Mouse (Mus musculus): Measurements from ENCODE around the gene Uggt1. TPM values are rescaled to one million over a fixed set of nuclear protein-coding genes. Genes with fewer than 3 reads are reported as not detected.

The Uggt1 gene
- polyA plus RNA-seq, 1 experiment from 2014 or later, result 55.0 TPM

DNA sequence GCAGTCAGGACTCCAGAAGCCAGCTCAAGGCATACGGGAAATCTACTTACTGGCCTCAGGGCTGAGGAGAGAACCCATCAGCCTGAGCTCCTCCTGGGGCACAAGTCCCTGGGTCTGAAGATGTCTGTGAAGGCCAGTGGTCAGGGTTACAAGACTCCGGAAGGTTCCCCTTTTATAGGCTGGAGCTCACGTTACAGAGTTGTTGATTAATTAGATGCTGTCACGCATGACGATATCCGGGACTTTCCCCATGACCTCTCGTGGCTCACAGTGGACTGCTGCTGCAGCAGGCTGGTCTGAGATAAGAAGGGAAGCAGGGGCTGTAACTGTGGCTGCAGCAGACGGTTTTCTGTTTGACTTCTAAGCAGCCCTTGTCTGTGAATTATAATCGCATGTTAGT lies 28.8 kb upstream of the Uggt1 start:
- peak; percentile 18 for ATAC-seq (ENCODE audit: insufficient read depth, low FRiP score)
- no peaks in the 10 kb centered on the region for H3K9me3 ChIP-seq (replicated peaks; ENCODE audit: control insufficient read depth, low read length)
- H3K36me3 ChIP-seq (ENCODE audit: control insufficient read depth, insufficient read depth, low read length), result no peaks in the 10 kb centered on the region
- H3K27me3 ChIP-seq (ENCODE audit: control insufficient read depth, insufficient read depth, low read length), result peaks cover 4% of the 10 kb centered on the region; the same call in 1 of the 2 replicates
- H3K4me1 ChIP-seq (ENCODE audit: control insufficient read depth, insufficient read depth, low read length), result peaks cover 31% of the 10 kb centered on the region
- peak overlapping the region; percentile 50 for H3K4me2 ChIP-seq (ENCODE audit: low read depth, low read length)
- peak overlapping the region; percentile 36 for H3K4me3 ChIP-seq (replicated peaks; ENCODE audit: low read length)
- WGBS, result 6% methylated on average over 9 of the region's 9 CpGs
- H3K9ac ChIP-seq (ENCODE audit: low read length), result peak overlapping the region; percentile 69
- peak overlapping the region; percentile 97 for H3K27ac ChIP-seq (ENCODE audit: low read length)

DNA sequence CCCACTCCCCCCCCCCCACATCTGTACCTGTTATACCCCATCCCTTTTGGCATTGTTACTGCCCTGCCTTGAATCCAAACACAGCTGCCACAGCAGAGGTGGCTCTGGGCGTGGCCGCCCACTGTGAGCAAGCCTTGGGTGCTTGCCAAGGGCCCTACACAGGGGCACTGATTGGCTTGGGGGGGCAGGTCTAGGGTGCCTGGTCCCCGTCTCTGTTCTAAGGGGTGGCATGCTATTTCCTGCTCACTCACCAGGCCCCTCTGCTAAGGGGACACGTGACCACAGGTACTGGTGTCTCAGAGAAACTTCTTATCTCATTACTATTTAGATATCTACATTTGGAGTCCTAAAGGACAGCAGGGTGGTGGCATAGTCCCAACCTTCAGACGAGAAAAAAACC lies 28.0 kb upstream of the Uggt1 start:
- no peaks in the 10 kb centered on the region for H3K36me3 ChIP-seq (ENCODE audit: control insufficient read depth, insufficient read depth, low read length)
- peak overlapping the region; percentile 50 for H3K4me2 ChIP-seq (ENCODE audit: low read depth, low read length)
- peak; percentile 83 for ATAC-seq (ENCODE audit: insufficient read depth, low FRiP score)
- no peaks in the 10 kb centered on the region for H3K9me3 ChIP-seq (replicated peaks; ENCODE audit: control insufficient read depth, low read length)
- peaks cover 31% of the 10 kb centered on the region for H3K4me1 ChIP-seq (ENCODE audit: control insufficient read depth, insufficient read depth, low read length)
- H3K27me3 ChIP-seq (ENCODE audit: control insufficient read depth, insufficient read depth, low read length), result peaks cover 4% of the 10 kb centered on the region; the same call in 1 of the 2 replicates
- peak overlapping the region; percentile 97 for H3K27ac ChIP-seq (ENCODE audit: low read length)
- peak overlapping the region; percentile 36 for H3K4me3 ChIP-seq (replicated peaks; ENCODE audit: low read length)
- H3K9ac ChIP-seq (ENCODE audit: low read length), result peak overlapping the region; percentile 69; the same call in 1 of the 2 replicates
- WGBS, result 37% methylated on average over 5 of the region's 5 CpGs

DNA sequence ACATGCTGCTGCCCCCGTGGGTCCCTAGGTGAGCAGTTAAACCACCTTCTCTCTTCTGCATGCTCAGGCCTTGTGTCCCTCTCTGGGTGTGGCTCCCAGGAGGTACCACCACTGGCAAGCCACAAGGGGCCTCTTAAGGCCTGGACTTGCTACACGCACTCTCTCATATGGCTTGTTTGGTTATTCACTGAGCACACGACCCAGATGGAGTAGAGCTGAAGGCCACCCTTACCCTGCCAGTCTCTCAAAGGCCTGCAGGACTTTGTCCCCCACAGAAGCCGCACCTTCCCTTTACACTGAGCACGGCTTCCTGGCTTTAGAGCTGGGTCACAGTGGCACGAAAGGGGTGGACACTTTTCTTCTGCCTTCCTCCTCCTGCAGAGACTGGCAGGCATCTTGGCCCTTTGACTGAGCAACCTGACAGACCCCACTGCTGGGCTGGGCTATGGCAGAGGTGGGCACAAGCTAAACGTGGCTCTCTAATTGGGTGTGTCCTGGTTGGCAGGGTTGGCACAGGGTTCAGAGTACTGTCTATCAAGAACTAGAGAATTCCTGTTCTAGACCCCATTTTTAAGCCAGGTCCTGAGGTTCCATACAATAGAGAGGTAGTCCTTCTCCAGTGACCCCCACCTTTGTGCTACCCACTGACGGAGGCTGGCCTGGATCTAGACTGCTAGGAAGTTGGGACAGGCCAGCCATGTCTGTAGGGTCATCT lies 27.2 kb upstream of the Uggt1 start:
- WGBS, result 63% methylated on average over 8 of the region's 8 CpGs
- H3K4me1 ChIP-seq (ENCODE audit: control insufficient read depth, insufficient read depth, low read length), result peaks cover 31% of the 10 kb centered on the region
- H3K9ac ChIP-seq (ENCODE audit: low read length), result peak overlapping the region; percentile 44
- peaks cover 4% of the 10 kb centered on the region; the same call in 1 of the 2 replicates for H3K27me3 ChIP-seq (ENCODE audit: control insufficient read depth, insufficient read depth, low read length)
- H3K4me2 ChIP-seq (ENCODE audit: low read depth, low read length), result peak overlapping the region; percentile 50
- no peaks in the 10 kb centered on the region for H3K36me3 ChIP-seq (ENCODE audit: control insufficient read depth, insufficient read depth, low read length)
- peak overlapping the region; percentile 97 for H3K27ac ChIP-seq (ENCODE audit: low read length)
- H3K9me3 ChIP-seq (replicated peaks; ENCODE audit: control insufficient read depth, low read length), result no peaks in the 10 kb centered on the region
- ATAC-seq (ENCODE audit: insufficient read depth, low FRiP score), result peak; percentile 54
- peak overlapping the region; percentile 25 for H3K4me3 ChIP-seq (replicated peaks; ENCODE audit: low read length)

DNA sequence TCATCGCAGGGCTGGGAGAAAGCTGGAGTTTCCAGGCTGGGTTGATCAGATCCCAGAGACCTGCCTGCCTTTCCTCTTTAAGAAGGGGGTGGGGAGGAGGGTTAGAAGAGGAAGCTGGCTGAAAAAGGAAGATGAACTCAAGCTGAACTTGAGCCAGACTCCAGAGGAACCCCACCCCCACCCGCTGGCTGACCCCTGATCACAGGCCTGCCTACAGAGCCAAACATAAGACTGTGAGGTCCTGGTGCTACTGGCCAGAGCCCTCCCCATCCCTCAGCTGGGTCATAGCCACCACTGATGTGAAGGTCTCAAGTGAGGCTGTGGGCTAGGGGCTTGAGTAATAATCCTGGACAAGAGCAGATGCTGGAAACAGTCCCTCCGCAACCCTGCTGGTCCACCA lies 26.1 kb upstream of the Uggt1 start:
- 34% methylated on average over 3 of the region's 3 CpGs for WGBS
- Histone ChIP-seq H3K9me3 (replicated peaks; ENCODE audit: control insufficient read depth, low read length) (no peaks in the 10 kb centered on the region), H3K27me3 (ENCODE audit: control insufficient read depth, insufficient read depth, low read length) (peaks cover 4% of the 10 kb centered on the region; the same call in 1 of the 2 replicates), H3K4me2 (ENCODE audit: low read depth, low read length) (peak overlapping the region; percentile 50), H3K9ac (ENCODE audit: low read length) (peak overlapping the region; percentile 44), H3K4me3 (replicated peaks; ENCODE audit: low read length) (0 out of 2 replicates have a peak overlapping the region, but pooled peaks have one; percentile 2), H3K36me3 (ENCODE audit: control insufficient read depth, insufficient read depth, low read length) (no peaks in the 10 kb centered on the region), H3K27ac (ENCODE audit: low read length) (peak overlapping the region; percentile 97), H3K4me1 (ENCODE audit: control insufficient read depth, insufficient read depth, low read length) (peaks cover 31% of the 10 kb centered on the region)
- ATAC-seq (ENCODE audit: insufficient read depth, low FRiP score), result peak; percentile 6; the same call in 1 of the 2 replicates

DNA sequence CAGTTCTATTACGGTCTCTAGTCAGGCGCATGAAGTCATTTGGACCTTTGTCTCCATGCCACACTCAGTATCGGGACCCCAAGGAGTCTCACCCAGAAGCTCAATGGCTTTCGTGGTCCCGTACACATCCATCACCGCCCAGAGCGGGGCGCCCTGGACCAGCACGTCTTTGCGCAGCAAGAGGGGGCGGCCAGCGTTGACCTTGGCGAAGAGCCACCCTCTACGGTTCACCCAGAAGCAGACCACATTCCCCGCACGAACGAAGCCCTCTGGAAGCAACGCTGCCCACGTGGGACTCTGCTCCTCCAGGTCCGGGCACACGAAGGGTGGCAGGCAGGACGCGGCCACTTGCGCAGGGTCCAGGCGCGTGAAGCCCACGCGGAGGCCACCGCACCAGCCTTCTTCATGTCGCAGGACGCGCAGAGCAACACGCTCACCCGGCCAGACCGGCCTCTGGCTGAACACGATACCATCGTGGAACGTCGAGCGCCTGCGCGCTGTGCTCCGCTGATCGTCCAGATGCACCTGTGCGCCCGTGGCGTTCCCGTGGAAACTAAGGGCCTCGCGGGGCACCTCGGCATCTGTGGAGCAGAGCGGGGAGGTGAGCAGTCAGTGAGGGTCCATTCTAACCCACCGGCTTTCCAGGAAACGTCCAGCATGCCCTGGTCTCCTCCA lies 24.7 kb upstream of the Uggt1 start:
- H3K27ac ChIP-seq (ENCODE audit: low read length), result no peak overlapping the region
- peaks cover 31% of the 10 kb centered on the region for H3K4me1 ChIP-seq (ENCODE audit: control insufficient read depth, insufficient read depth, low read length)
- peaks cover 4% of the 10 kb centered on the region; the same call in 1 of the 2 replicates for H3K27me3 ChIP-seq (ENCODE audit: control insufficient read depth, insufficient read depth, low read length)
- peak overlapping the region; percentile 22 for H3K4me3 ChIP-seq (replicated peaks; ENCODE audit: low read length)
- H3K36me3 ChIP-seq (ENCODE audit: control insufficient read depth, insufficient read depth, low read length), result no peaks in the 10 kb centered on the region
- H3K9ac ChIP-seq (ENCODE audit: low read length), result no peak overlapping the region; the same call in 1 of the 2 replicates
- WGBS, result 40% methylated on average over 54 of the region's 54 CpGs
- no peaks in the 10 kb centered on the region for H3K9me3 ChIP-seq (replicated peaks; ENCODE audit: control insufficient read depth, low read length)
- ATAC-seq (ENCODE audit: insufficient read depth, low FRiP score), result no peak
- peak overlapping the region; percentile 46 for H3K4me2 ChIP-seq (ENCODE audit: low read depth, low read length)

DNA sequence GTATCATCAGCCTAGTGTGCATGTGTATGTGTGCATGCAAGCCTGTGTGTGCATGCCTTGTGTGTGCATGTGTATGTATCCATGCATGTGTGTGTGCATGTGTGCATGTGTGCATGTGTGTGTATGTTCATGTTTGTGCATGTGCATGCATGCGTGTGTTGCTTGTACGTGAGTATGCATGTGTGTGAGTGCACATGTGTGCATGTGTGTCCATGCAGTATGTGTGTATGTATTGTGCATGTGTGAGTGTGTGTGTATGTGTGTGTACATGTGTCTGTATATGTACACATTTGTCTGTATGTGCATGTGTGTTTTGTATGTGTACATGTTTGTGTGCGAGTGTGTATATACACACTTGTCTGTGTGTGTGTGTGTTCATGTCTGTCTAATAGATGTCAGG lies 23.1 kb upstream of the Uggt1 start:
- WGBS, result 98% methylated on average over 3 of the region's 3 CpGs

DNA sequence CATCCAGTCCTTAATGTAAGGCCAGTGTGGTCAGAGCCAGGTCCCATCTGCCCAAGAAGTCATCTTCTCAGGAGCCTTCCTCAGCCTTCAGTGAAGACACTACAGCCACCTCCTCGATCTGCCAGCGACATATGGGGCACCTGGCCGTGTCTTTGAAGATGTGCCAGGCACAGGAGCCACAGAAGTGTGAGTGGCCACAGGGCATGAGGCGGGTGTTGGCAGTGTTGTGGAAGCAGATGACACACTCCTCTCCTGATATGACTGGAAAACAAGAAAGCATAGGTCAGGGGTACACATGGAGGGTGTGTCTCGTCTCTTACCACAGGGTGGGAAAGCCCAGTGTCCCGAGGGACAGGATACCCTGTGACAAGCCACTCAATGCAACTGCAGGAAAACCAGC lies 21.8 kb upstream of the Uggt1 start:
- Histone ChIP-seq H3K4me1 (ENCODE audit: control insufficient read depth, insufficient read depth, low read length) (peaks cover 20% of the 10 kb centered on the region), H3K27me3 (ENCODE audit: control insufficient read depth, insufficient read depth, low read length) (peaks cover 4% of the 10 kb centered on the region; the same call in 1 of the 2 replicates), H3K4me3 (replicated peaks; ENCODE audit: low read length) (no peak overlapping the region), H3K27ac (ENCODE audit: low read length) (no peak overlapping the region), H3K36me3 (ENCODE audit: control insufficient read depth, insufficient read depth, low read length) (no peaks in the 10 kb centered on the region), H3K4me2 (ENCODE audit: low read depth, low read length) (no peak overlapping the region), H3K9me3 (replicated peaks; ENCODE audit: control insufficient read depth, low read length) (no peaks in the 10 kb centered on the region), H3K9ac (ENCODE audit: low read length) (no peak overlapping the region)
- ATAC-seq (ENCODE audit: insufficient read depth, low FRiP score), result no peak
- WGBS, result 84% methylated on average over 6 of the region's 6 CpGs

More for the DNA sequence above, 23.1 kb upstream of the Uggt1 start:
- Histone ChIP-seq H3K27ac (ENCODE audit: low read length) (no peak overlapping the region), H3K9me3 (replicated peaks; ENCODE audit: control insufficient read depth, low read length) (no peaks in the 10 kb centered on the region), H3K4me1 (ENCODE audit: control insufficient read depth, insufficient read depth, low read length) (peaks cover 24% of the 10 kb centered on the region), H3K4me2 (ENCODE audit: low read depth, low read length) (no peak overlapping the region), H3K9ac (ENCODE audit: low read length) (no peak overlapping the region), H3K36me3 (ENCODE audit: control insufficient read depth, insufficient read depth, low read length) (no peaks in the 10 kb centered on the region), H3K27me3 (ENCODE audit: control insufficient read depth, insufficient read depth, low read length) (peaks cover 4% of the 10 kb centered on the region; the same call in 1 of the 2 replicates), H3K4me3 (replicated peaks; ENCODE audit: low read length) (no peak overlapping the region)
- ATAC-seq (ENCODE audit: insufficient read depth, low FRiP score), result no peak

DNA sequence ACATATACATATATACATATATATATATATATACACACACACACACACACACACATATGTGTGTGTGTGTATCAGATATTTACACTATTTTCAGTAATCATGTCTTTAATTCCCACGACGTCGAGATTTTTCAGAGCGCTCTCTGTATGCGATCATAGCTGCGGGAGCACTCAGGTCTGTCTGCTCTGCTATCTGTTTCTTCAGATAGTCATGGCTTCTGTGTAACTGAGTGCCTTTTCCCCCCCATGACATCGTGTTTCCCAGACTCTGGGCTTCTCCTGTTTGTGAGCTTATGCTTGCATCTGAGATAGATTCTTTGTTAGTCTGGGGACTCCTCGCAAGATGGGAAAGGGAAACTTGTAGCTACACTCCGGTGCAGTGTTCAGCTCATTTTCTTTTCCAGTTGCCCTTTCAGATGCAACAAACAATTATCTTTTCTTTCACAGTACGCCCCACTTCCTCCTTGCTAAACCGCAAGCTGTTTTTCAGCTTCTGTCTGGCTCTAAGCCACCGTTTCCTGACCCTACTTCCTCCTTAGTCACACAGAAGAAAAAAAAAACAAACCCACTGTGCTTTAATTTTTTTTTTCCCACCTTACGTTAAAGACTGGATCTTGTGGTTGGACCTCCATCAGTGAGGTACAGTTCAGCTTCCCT lies 19.4 kb upstream of the Uggt1 start:
- Histone ChIP-seq H3K27ac (ENCODE audit: low read length) (peak overlapping the region; percentile 82), H3K4me2 (ENCODE audit: low read depth, low read length) (peak overlapping the region; percentile 38; the same call in 1 of the 2 replicates), H3K36me3 (ENCODE audit: control insufficient read depth, insufficient read depth, low read length) (no peaks in the 10 kb centered on the region), H3K4me3 (replicated peaks; ENCODE audit: low read length) (no peak overlapping the region), H3K4me1 (ENCODE audit: control insufficient read depth, insufficient read depth, low read length) (peaks cover 4% of the 10 kb centered on the region; the same call in 1 of the 2 replicates), H3K27me3 (ENCODE audit: control insufficient read depth, insufficient read depth, low read length) (no peaks in the 10 kb centered on the region), H3K9me3 (replicated peaks; ENCODE audit: control insufficient read depth, low read length) (0 out of 2 replicates have a peak, but pooled peaks cover 4% of the 10 kb centered on the region), H3K9ac (ENCODE audit: low read length) (no peak overlapping the region)
- WGBS, result 48% methylated on average over 13 of the region's 13 CpGs
- ATAC-seq (ENCODE audit: insufficient read depth, low FRiP score), result no peak
